Mouse (Mus musculus): ENCODE measurements around the gene Pnmal2. TPM values are rescaled to one million over a fixed set of nuclear protein-coding genes. Genes with fewer than 3 reads are reported as not detected.
A peak's percentile ranks its signal among the peaks of the same experiment; 100 is the strongest.

The Pnmal2 gene
- total and polyA plus RNA-seq, 2 experiments from 2014 or later, result 106 to 139 TPM

DNA sequence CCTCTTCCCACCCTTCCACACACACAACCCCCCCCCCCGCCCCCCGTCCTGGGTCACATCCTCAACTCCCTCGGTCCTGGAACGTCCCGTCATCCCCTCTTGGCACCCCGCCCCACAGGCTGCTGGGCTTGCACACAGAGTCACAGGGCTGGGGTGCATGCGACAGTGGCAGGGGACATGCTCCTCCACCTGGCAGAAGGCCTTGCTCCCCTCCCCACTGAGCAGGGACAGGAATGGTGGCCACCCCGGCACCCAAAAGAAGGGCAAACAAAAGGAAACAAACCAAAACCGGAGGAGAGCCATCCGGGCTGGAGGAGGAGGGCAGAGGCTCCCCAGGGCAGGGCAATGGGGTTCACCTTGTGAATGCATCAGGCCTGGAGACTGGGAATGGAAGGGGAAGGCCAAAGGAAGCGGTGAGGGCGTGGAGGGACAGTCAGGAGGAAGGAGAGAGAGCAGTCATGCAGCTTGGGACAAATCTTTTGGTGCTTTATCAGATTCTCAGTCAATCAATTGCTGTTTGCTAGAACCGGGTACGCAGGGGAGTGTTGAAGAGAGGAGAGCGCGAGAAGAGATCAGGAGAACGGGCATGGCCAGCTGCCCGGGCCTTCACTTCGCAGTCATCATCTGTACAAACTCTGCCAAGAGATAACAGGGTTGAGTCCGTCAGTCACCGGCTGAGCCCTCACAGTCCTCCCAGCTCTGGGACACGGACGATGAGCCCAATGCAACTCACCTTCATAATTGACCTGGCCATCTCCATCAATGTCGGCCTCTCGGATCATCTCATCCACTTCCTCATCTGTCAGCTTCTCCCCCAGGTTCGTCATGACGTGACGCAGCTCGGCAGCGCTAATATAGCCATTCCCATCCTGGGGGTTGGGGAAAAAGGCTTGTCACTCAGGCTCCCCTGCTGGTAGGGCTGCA lies 27.9 kb upstream of the Pnmal2 start:
- H3K4me2 ChIP-seq (ENCODE audit: low read depth, low read length), result no peak overlapping the region
- DNase-seq (ENCODE audit: low spot score) (no peak), ATAC-seq (no peak)
- peaks cover 22% of the 10 kb centered on the region for H3K4me1 ChIP-seq (ENCODE audit: insufficient read depth, low read length)
- no peak overlapping the region for H3K9ac ChIP-seq (replicated peaks; ENCODE audit: low read length)
- no peaks in the 10 kb centered on the region for H3K27me3 ChIP-seq (ENCODE audit: insufficient read depth, low read length)
- H3K36me3 ChIP-seq (ENCODE audit: insufficient read depth, low read length), result peaks cover 41% of the 10 kb centered on the region
- no peaks in the 10 kb centered on the region for H3K9me3 ChIP-seq (ENCODE audit: low read length)
- no peak overlapping the region for H3K27ac ChIP-seq
- no peak overlapping the region for H3K4me3 ChIP-seq (ENCODE audit: low read length)
- 0 out of 2 replicates have a peak, but pooled peaks have one; percentile 3 for TF ChIP-seq CTCF (IDR thresholded peaks at IDR 0.05; ENCODE audit: low read depth)
- WGBS, result 70% methylated on average over 30 of the region's 30 CpGs

GRCm38 (mm10) chr7:16917447-16917846 lies 27.0 kb upstream of the Pnmal2 start:
- Histone ChIP-seq H3K9me3 (ENCODE audit: low read length) (no peaks in the 10 kb centered on the region), H3K9ac (replicated peaks; ENCODE audit: low read length) (no peak overlapping the region), H3K36me3 (ENCODE audit: insufficient read depth, low read length) (peaks cover 41% of the 10 kb centered on the region), H3K27me3 (ENCODE audit: insufficient read depth, low read length) (no peaks in the 10 kb centered on the region), H3K4me2 (ENCODE audit: low read depth, low read length) (no peak overlapping the region), H3K4me3 (ENCODE audit: low read length) (no peak overlapping the region), H3K4me1 (ENCODE audit: insufficient read depth, low read length) (peaks cover 26% of the 10 kb centered on the region), H3K27ac (peak overlapping the region; percentile 54; the same call in 1 of the 2 replicates)
- 56% methylated on average over 11 of the region's 11 CpGs for WGBS
- ATAC-seq (no peak), DNase-seq (ENCODE audit: low spot score) (no peak)
- TF ChIP-seq CTCF (IDR thresholded peaks at IDR 0.05; ENCODE audit: low read depth), result no peak

DNA sequence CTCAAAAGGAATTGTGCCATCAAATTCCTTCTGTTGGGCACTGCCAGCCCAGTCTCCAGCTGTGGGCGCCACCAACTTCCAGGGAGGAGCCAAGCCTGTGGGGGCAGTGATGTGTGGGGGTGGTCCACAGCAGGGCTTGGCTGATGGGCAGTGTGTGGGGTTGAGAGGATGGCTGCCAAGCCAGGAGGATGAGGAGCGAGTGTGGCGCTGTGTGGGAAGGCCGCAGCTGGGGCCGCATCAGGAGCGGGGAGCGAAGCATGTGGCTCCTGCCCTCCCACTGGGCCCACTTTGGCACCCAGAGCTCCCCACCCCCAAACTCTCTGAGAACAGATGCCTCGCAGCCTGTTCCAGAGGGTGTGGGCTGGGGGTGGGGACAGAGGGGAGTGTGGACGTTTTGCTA lies 26.5 kb upstream of the Pnmal2 start:
- Histone ChIP-seq H3K27ac (peak overlapping the region; percentile 45; the same call in 1 of the 2 replicates), H3K27me3 (ENCODE audit: insufficient read depth, low read length) (no peaks in the 10 kb centered on the region), H3K4me2 (ENCODE audit: low read depth, low read length) (no peak overlapping the region), H3K9ac (replicated peaks; ENCODE audit: low read length) (no peak overlapping the region; the same call in 1 of the 2 replicates), H3K36me3 (ENCODE audit: insufficient read depth, low read length) (peaks cover 41% of the 10 kb centered on the region), H3K4me1 (ENCODE audit: insufficient read depth, low read length) (peaks cover 26% of the 10 kb centered on the region), H3K4me3 (ENCODE audit: low read length) (no peak overlapping the region), H3K9me3 (ENCODE audit: low read length) (no peaks in the 10 kb centered on the region)
- ATAC-seq (peak; percentile 18; the same call in 1 of the 2 replicates), DNase-seq (ENCODE audit: low spot score) (peak; percentile 59)
- no peak for TF ChIP-seq CTCF (IDR thresholded peaks at IDR 0.05; ENCODE audit: low read depth)
- WGBS, result 32% methylated on average over 9 of the region's 9 CpGs

GRCm38 (mm10) chr7:16918670-16919069 lies 25.8 kb upstream of the Pnmal2 start:
- Histone ChIP-seq H3K36me3 (ENCODE audit: insufficient read depth, low read length) (peaks cover 41% of the 10 kb centered on the region), H3K4me3 (ENCODE audit: low read length) (no peak overlapping the region), H3K4me2 (ENCODE audit: low read depth, low read length) (no peak overlapping the region), H3K27ac (peak overlapping the region; percentile 45; the same call in 1 of the 2 replicates), H3K9ac (replicated peaks; ENCODE audit: low read length) (no peak overlapping the region; the same call in 1 of the 2 replicates), H3K27me3 (ENCODE audit: insufficient read depth, low read length) (no peaks in the 10 kb centered on the region), H3K4me1 (ENCODE audit: insufficient read depth, low read length) (peaks cover 26% of the 10 kb centered on the region), H3K9me3 (ENCODE audit: low read length) (no peaks in the 10 kb centered on the region)
- no peak for TF ChIP-seq CTCF (IDR thresholded peaks at IDR 0.05; ENCODE audit: low read depth)
- no peak for DNase-seq (ENCODE audit: low spot score)
- no peak for ATAC-seq
- WGBS, result 65% methylated on average over 3 of the region's 3 CpGs

DNA sequence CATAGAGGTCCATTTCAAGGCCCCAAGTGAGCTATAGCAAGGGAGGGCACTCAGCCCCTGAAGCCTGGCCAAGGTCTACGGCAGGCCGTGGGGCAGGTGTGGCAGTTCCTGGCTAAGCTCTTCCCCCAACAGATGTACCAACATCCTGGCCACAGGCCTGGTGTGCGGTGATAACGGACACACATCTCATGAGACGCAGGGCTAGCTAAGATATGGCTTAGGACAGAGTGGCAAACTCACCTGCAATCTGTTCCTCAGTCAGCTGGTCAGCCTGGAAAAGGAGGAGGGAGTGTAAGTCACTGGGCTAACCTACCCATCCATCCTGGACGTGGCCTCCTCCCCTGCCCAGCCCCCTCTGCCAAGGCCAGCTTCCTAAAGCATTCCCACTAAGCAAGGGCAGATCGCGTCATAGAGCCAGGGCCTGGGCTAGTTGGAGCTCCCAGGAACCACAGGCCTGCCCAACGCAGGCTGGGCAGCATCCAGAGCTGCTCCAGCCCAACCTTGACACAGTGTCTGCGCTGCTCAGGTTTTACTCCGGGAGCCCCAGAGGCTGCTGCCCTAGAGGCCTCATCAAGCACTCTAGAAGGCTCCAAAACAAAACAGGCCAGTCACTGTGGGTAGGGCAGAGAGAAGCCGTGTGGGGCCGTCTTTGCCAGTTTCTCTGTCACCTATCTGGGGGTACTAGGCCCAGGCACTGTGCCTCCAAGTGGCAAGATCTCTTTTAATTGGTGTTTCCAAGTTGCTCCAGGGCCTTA lies 24.9 kb upstream of the Pnmal2 start:
- H3K27ac ChIP-seq, result peak overlapping the region; percentile 54
- peaks cover 38% of the 10 kb centered on the region for H3K36me3 ChIP-seq (ENCODE audit: insufficient read depth, low read length)
- WGBS, result 60% methylated on average over 13 of the region's 13 CpGs

GRCm38 (mm10) chr7:16920150-16920579 lies 24.3 kb upstream of the Pnmal2 start:
- H3K36me3 ChIP-seq (ENCODE audit: insufficient read depth, low read length), result peaks cover 32% of the 10 kb centered on the region
- no peaks in the 10 kb centered on the region for H3K27me3 ChIP-seq (ENCODE audit: insufficient read depth, low read length)
- H3K9me3 ChIP-seq (ENCODE audit: low read length), result no peaks in the 10 kb centered on the region
- H3K4me3 ChIP-seq (ENCODE audit: low read length), result 0 out of 2 replicates have a peak overlapping the region, but pooled peaks have one; percentile 11
- ATAC-seq (no peak), DNase-seq (ENCODE audit: low spot score) (no peak)
- TF ChIP-seq CTCF (IDR thresholded peaks at IDR 0.05; ENCODE audit: low read depth), result no peak
- H3K9ac ChIP-seq (replicated peaks; ENCODE audit: low read length), result peak overlapping the region; percentile 28; the same call in 1 of the 2 replicates
- peaks cover 26% of the 10 kb centered on the region for H3K4me1 ChIP-seq (ENCODE audit: insufficient read depth, low read length)
- H3K4me2 ChIP-seq (ENCODE audit: low read depth, low read length), result peak overlapping the region; percentile 40
- WGBS, result 64% methylated on average over 7 of the region's 7 CpGs
- peak overlapping the region; percentile 54 for H3K27ac ChIP-seq

More for the DNA sequence above, 24.9 kb upstream of the Pnmal2 start:
- no peak for DNase-seq (ENCODE audit: low spot score)
- no peak for ATAC-seq
- Histone ChIP-seq H3K27me3 (ENCODE audit: insufficient read depth, low read length) (no peaks in the 10 kb centered on the region), H3K4me1 (ENCODE audit: insufficient read depth, low read length) (peaks cover 26% of the 10 kb centered on the region), H3K9me3 (ENCODE audit: low read length) (no peaks in the 10 kb centered on the region), H3K4me2 (ENCODE audit: low read depth, low read length) (peak overlapping the region; percentile 40), H3K9ac (replicated peaks; ENCODE audit: low read length) (peak overlapping the region; percentile 28; the same call in 1 of the 2 replicates), H3K4me3 (ENCODE audit: low read length) (peak overlapping the region; percentile 11; the same call in 1 of the 2 replicates)
- TF ChIP-seq CTCF (IDR thresholded peaks at IDR 0.05; ENCODE audit: low read depth), result no peak
